Mouse (Mus musculus): ENCODE results near the gene Ugt1a10.

DNA sequence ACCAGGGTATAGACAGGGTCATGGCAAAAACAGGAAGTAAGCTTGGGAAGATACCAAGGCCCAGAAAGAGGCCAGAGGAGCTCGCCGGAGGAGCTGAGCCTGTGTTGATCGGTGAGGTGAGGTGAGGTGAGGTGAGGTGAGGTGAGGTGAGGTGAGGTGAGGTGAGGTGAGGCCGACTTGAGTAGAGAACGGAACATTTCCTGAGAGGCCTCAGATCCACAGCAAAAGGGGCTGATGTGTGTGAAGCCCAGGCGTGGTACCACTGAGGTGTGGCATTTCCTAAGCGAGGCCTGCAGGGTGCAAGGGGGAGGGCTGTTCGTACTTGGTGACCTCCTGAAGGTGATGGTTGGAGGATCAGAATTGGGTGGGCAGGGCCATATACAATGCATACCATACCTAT, 197.9 kb downstream of the Ugt1a10 start:
- TF ChIP-seq POLR2A (IDR thresholded peaks at IDR 0.05; ENCODE audit: borderline replicate concordance, extremely low read depth, insufficient read depth, insufficient read length, poor library complexity, severe bottlenecking) (no peak), CTCF (IDR thresholded peaks at IDR 0.05; ENCODE audit: borderline replicate concordance, extremely low read depth, insufficient read depth, insufficient read length) (no peak)

Measured in brain, embryonic 14.5 days (tissue).